Mouse (Mus musculus): ENCODE measurements around the gene Cabcoco1. TPM values are rescaled to one million over a fixed set of nuclear protein-coding genes. Genes with fewer than 3 reads are reported as not detected.
A peak's percentile ranks its signal among the peaks of the same experiment; 100 is the strongest.

The Cabcoco1 gene
- 1.9 and 2.1 TPM in 2 replicates for polyA plus RNA-seq (2015; fragmentation: Nextera tagmentation; extraction: Ambion mirVana)

GRCm38 (mm10) chr10:68541139-68541942, at the start of gene Cabcoco1:
TSS of gene Cabcoco1 (minus strand) at chr10:68541896.
- ATAC-seq (ENCODE audit: low read depth): peak; percentile 78
- H3K27ac ChIP-seq (ENCODE audit: low read length): peak within 1 kb of the TSS; percentile 72
- no peaks in the 10 kb centered on the region for H3K27me3 ChIP-seq (ENCODE audit: control insufficient read depth, insufficient read depth, low read depth, low read length)
- H3K9ac ChIP-seq (ENCODE audit: low read depth, low read length): peak within 1 kb of the TSS; percentile 7; the same call in 1 of the 2 replicates
- H3K4me1 ChIP-seq (ENCODE audit: control insufficient read depth, low read depth, low read length): peaks cover 3% of the 10 kb centered on the region; the same call in 1 of the 2 replicates
- peak within 1 kb of the TSS; percentile 55 for H3K4me3 ChIP-seq (ENCODE audit: low read depth, low read length)
- H3K4me2 ChIP-seq (ENCODE audit: low read depth, low read length): peak within 1 kb of the TSS; percentile 62
- no peaks in the 10 kb centered on the region for H3K9me3 ChIP-seq (replicated peaks; ENCODE audit: control insufficient read depth, low read length)
- WGBS (ENCODE audit: insufficient replicate concordance): 6% methylated on average over 17 of the region's 17 CpGs
- H3K36me3 ChIP-seq (ENCODE audit: control insufficient read depth, insufficient read depth): no peaks in the 10 kb centered on the region

- Histone ChIP-seq H3K4me3 (ENCODE audit: low read depth, low read length) (no peak overlapping the region), H3K27ac (ENCODE audit: low read length) (no peak overlapping the region), H3K27me3 (ENCODE audit: control insufficient read depth, insufficient read depth, low read depth, low read length) (no peaks in the 10 kb centered on the region), H3K4me2 (ENCODE audit: low read depth, low read length) (no peak overlapping the region), H3K4me1 (ENCODE audit: control insufficient read depth, low read depth, low read length) (no peaks in the 10 kb centered on the region), H3K9ac (ENCODE audit: low read depth, low read length) (no peak overlapping the region), H3K36me3 (ENCODE audit: control insufficient read depth, insufficient read depth) (no peaks in the 10 kb centered on the region), H3K9me3 (replicated peaks; ENCODE audit: control insufficient read depth, low read length) (no peaks in the 10 kb centered on the region)
- no peak for ATAC-seq (ENCODE audit: low read depth)
- WGBS (ENCODE audit: insufficient replicate concordance): 68% methylated on average over 11 of the region's 11 CpGs
Observed at GRCm38 (mm10) chr10:68589530-68590252, 48.0 kb upstream of the Cabcoco1 start.

GRCm38 (mm10) chr10:68587416-68588040, 45.8 kb upstream of the Cabcoco1 start:
- Histone ChIP-seq H3K36me3 (ENCODE audit: control insufficient read depth, insufficient read depth) (no peaks in the 10 kb centered on the region), H3K9ac (ENCODE audit: low read depth, low read length) (no peak overlapping the region), H3K4me1 (ENCODE audit: control insufficient read depth, low read depth, low read length) (no peaks in the 10 kb centered on the region), H3K27me3 (ENCODE audit: control insufficient read depth, insufficient read depth, low read depth, low read length) (no peaks in the 10 kb centered on the region), H3K9me3 (replicated peaks; ENCODE audit: control insufficient read depth, low read length) (no peaks in the 10 kb centered on the region), H3K27ac (ENCODE audit: low read length) (no peak overlapping the region), H3K4me3 (ENCODE audit: low read depth, low read length) (no peak overlapping the region), H3K4me2 (ENCODE audit: low read depth, low read length) (no peak overlapping the region)
- no peak for ATAC-seq (ENCODE audit: low read depth)
- 59% methylated on average over 4 of the region's 4 CpGs for WGBS (ENCODE audit: insufficient replicate concordance)

- no peak overlapping the region for H3K4me3 ChIP-seq (ENCODE audit: low read depth, low read length)
Observed at GRCm38 (mm10) chr10:68577321-68577720, 35.6 kb upstream of the Cabcoco1 start.

GRCm38 (mm10) chr10:68568172-68568571, 26.5 kb upstream of the Cabcoco1 start:
- no peaks in the 10 kb centered on the region for H3K36me3 ChIP-seq (ENCODE audit: control insufficient read depth, insufficient read depth)
- no peak for ATAC-seq (ENCODE audit: low read depth)

More at GRCm38 (mm10) chr10:68577321-68577720, 35.6 kb upstream of the Cabcoco1 start:
- no peaks in the 10 kb centered on the region for H3K27me3 ChIP-seq (ENCODE audit: control insufficient read depth, insufficient read depth, low read depth, low read length)
- no peaks in the 10 kb centered on the region for H3K4me1 ChIP-seq (ENCODE audit: control insufficient read depth, low read depth, low read length)
- WGBS (ENCODE audit: insufficient replicate concordance): 73% methylated on average over 9 of the region's 9 CpGs
- no peak overlapping the region for H3K4me2 ChIP-seq (ENCODE audit: low read depth, low read length)
- H3K9ac ChIP-seq (ENCODE audit: low read depth, low read length): no peak overlapping the region
- H3K27ac ChIP-seq (ENCODE audit: low read length): no peak overlapping the region
- no peak for ATAC-seq (ENCODE audit: low read depth)
- no peaks in the 10 kb centered on the region for H3K36me3 ChIP-seq (ENCODE audit: control insufficient read depth, insufficient read depth)
- no peaks in the 10 kb centered on the region for H3K9me3 ChIP-seq (replicated peaks; ENCODE audit: control insufficient read depth, low read length)

GRCm38 (mm10) chr10:68562344-68562743, 20.6 kb upstream of the Cabcoco1 start:
- H3K4me2 ChIP-seq (ENCODE audit: low read depth, low read length): no peak overlapping the region
- no peak overlapping the region for H3K9ac ChIP-seq (ENCODE audit: low read depth, low read length)
- H3K36me3 ChIP-seq (ENCODE audit: control insufficient read depth, insufficient read depth): no peaks in the 10 kb centered on the region
- H3K4me1 ChIP-seq (ENCODE audit: control insufficient read depth, low read depth, low read length): no peaks in the 10 kb centered on the region
- no peaks in the 10 kb centered on the region for H3K9me3 ChIP-seq (replicated peaks; ENCODE audit: control insufficient read depth, low read length)
- H3K4me3 ChIP-seq (ENCODE audit: low read depth, low read length): no peak overlapping the region
- H3K27me3 ChIP-seq (ENCODE audit: control insufficient read depth, insufficient read depth, low read depth, low read length): no peaks in the 10 kb centered on the region
- ATAC-seq (ENCODE audit: low read depth): no peak
- 69% methylated on average over 5 of the region's 5 CpGs for WGBS (ENCODE audit: insufficient replicate concordance)
- no peak overlapping the region for H3K27ac ChIP-seq (ENCODE audit: low read length)

More at GRCm38 (mm10) chr10:68568172-68568571, 26.5 kb upstream of the Cabcoco1 start:
- Histone ChIP-seq H3K4me2 (ENCODE audit: low read depth, low read length) (no peak overlapping the region), H3K4me1 (ENCODE audit: control insufficient read depth, low read depth, low read length) (no peaks in the 10 kb centered on the region), H3K9ac (ENCODE audit: low read depth, low read length) (no peak overlapping the region), H3K27me3 (ENCODE audit: control insufficient read depth, insufficient read depth, low read depth, low read length) (no peaks in the 10 kb centered on the region), H3K27ac (ENCODE audit: low read length) (no peak overlapping the region), H3K4me3 (ENCODE audit: low read depth, low read length) (no peak overlapping the region), H3K9me3 (replicated peaks; ENCODE audit: control insufficient read depth, low read length) (no peaks in the 10 kb centered on the region)

- H3K9ac ChIP-seq (ENCODE audit: low read depth, low read length): no peak overlapping the region
- 54% methylated on average over 4 of the region's 4 CpGs for WGBS (ENCODE audit: insufficient replicate concordance)
- no peak overlapping the region for H3K4me2 ChIP-seq (ENCODE audit: low read depth, low read length)
- no peak overlapping the region for H3K27ac ChIP-seq (ENCODE audit: low read length)
- H3K4me3 ChIP-seq (ENCODE audit: low read depth, low read length): no peak overlapping the region
- no peaks in the 10 kb centered on the region for H3K36me3 ChIP-seq (ENCODE audit: control insufficient read depth, insufficient read depth)
- no peak for ATAC-seq (ENCODE audit: low read depth)
- no peaks in the 10 kb centered on the region for H3K27me3 ChIP-seq (ENCODE audit: control insufficient read depth, insufficient read depth, low read depth, low read length)
- no peaks in the 10 kb centered on the region for H3K4me1 ChIP-seq (ENCODE audit: control insufficient read depth, low read depth, low read length)
- H3K9me3 ChIP-seq (replicated peaks; ENCODE audit: control insufficient read depth, low read length): no peaks in the 10 kb centered on the region
Observed at GRCm38 (mm10) chr10:68558828-68559219, 17.1 kb upstream of the Cabcoco1 start.

GRCm38 (mm10) chr10:68558105-68558827, 16.6 kb upstream of the Cabcoco1 start:
- no peak overlapping the region for H3K4me2 ChIP-seq (ENCODE audit: low read depth, low read length)
- no peaks in the 10 kb centered on the region for H3K9me3 ChIP-seq (replicated peaks; ENCODE audit: control insufficient read depth, low read length)
- no peaks in the 10 kb centered on the region for H3K4me1 ChIP-seq (ENCODE audit: control insufficient read depth, low read depth, low read length)
- no peak overlapping the region for H3K27ac ChIP-seq (ENCODE audit: low read length)
- H3K4me3 ChIP-seq (ENCODE audit: low read depth, low read length): no peak overlapping the region
- H3K9ac ChIP-seq (ENCODE audit: low read depth, low read length): no peak overlapping the region
- 64% methylated on average over 13 of the region's 13 CpGs for WGBS (ENCODE audit: insufficient replicate concordance)
- ATAC-seq (ENCODE audit: low read depth): no peak
- no peaks in the 10 kb centered on the region for H3K36me3 ChIP-seq (ENCODE audit: control insufficient read depth, insufficient read depth)
- no peaks in the 10 kb centered on the region for H3K27me3 ChIP-seq (ENCODE audit: control insufficient read depth, insufficient read depth, low read depth, low read length)

All from liver, embryonic 16.5 days (tissue).